Mouse (Mus musculus) kidney, postnatal 10 days (tissue): ENCODE results near the gene Ddx6.
"Not testable (repeated sequence)": the region's sequence is repeated elsewhere in the genome, so short reads cannot be mapped to it uniquely, and the experiment has no call there.

Source experiments
- DNase-seq: peaks from one replicate; pipeline ENCODE4 v3.0.0; 2021; ENCODE audit warnings: mixed read lengths

The Ddx6 gene

DNA sequence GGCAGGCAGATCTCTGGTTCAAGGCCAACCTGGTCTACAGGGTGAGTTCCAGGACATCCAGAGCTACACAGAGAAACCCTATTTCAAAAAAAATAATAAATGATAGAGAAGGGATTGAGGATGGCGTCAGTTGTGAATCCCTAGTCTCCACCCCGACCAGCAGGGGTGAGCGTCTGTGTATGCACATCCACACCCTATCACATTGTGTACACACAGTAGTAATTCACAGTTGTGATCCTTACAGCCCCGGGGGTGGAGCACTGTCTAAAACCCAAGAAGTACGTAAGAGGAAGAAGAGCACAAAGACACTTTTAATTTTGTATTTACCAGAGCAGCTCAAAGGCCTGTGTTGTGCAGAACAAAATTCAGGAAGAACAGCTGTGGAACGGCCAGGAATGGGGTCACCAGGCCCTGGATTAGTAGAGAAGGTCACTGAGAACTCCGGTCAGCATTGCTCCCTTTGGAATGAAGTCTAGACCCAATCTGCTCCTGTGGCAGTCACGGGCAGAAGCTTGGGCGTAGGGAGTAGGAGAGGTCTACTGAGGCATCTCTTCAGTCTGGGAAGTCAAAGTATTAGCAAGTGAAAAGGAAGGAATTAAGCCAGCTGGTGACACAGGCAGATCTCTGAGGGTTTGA lies 9.7 kb upstream of the Ddx6 start:
- DNase-seq: peak; percentile 19

GRCm38 (mm10) chr9:44595537-44595930 lies 9.2 kb upstream of the Ddx6 start:
- no peak for DNase-seq

GRCm38 (mm10) chr9:44597742-44598141 lies 7.0 kb upstream of the Ddx6 start:
- no peak for DNase-seq

GRCm38 (mm10) chr9:44598899-44599495 lies 5.7 kb upstream of the Ddx6 start:
- DNase-seq: peak; percentile 65

GRCm38 (mm10) chr9:44599616-44600015 lies 5.1 kb upstream of the Ddx6 start:
- DNase-seq: peak; percentile 51

GRCm38 (mm10) chr9:44600801-44601200 lies 3.9 kb upstream of the Ddx6 start:
- DNase-seq: no peak

- DNase-seq: no peak
Observed at GRCm38 (mm10) chr9:44602766-44603165, 1.9 kb upstream of the Ddx6 start.

- DNase-seq: peak; percentile 72
Observed at GRCm38 (mm10) chr9:44603454-44604289, 1.0 kb upstream of the Ddx6 start.

DNA sequence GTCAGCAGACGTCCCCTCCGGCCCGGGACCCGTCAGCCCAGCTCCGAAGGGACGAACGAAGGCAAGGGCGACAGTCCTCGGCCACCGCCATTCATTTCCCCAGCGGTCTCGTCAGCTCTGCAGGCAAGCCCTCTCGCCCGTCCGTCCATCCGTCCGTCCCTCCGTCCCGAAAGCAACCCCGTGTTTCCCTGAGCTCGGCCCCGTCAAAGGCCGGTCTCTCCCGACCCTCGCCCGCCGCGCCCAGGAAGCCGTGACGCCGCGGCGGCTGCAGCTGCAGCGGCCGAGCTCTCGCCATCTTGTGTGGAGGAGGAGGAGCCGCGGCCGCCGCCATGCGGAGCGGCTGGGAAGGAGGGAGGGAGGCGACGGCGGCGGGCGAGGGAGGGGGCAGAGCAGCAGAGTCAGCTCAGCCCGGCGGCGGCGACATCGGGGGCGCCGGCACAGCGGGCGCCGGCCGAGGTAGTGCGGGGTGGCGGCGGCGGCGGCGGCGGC lies 358 bp upstream of the Ddx6 start:
- DNase-seq: peak; percentile 89

DNA sequence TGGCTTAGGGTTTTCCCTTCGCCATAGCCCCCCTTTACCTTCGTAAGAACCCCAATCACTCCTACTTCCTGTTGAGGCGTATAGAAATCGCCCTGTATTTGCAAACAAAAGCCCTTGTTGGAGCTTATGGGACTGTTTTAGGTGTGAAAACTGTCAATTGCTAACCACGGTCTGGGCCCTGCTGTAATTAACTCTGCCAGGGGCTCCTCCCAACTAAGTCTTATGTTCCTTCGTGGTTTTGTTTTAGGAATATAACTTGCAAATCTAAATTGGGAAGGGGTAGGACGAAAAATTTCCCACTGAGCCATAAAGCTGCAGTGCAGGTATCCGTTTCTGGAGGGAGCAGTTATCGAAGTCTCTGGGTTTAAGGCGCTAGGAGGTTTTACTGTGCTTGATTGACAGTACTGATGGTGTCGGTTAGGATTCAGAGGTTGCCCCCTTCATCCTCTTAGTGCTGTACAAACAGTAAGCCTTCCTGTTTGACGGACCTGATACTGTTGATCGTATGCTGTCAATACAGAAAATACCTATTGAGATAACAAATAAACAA lies 999 bp downstream of the Ddx6 start:
- no peak for DNase-seq

- DNase-seq: no peak
Observed at GRCm38 (mm10) chr9:44606646-44607045, 2.0 kb downstream of the Ddx6 start.

GRCm38 (mm10) chr9:44607306-44607705 lies 2.6 kb downstream of the Ddx6 start:
- no peak for DNase-seq

DNA sequence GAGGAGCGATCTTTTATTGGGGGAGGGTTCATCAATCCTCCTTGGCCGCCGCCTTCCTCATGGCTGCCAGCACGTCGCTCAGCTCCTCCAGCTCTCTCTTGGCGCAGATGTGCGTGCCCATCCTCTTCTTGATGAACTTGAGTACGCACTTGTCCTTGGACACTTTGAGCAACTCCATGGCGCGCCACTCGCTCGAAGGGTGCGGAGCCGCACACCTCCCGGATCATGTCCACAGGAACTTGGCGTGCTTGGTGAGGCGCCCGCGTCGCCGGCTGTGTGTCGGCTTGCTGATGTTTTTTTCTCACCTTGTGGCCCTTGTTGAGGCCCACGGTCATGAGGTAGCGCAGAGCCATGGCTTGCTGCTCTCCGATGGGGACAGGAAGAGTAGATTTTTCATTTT lies 5.7 kb downstream of the Ddx6 start:
- no peak for DNase-seq

DNA sequence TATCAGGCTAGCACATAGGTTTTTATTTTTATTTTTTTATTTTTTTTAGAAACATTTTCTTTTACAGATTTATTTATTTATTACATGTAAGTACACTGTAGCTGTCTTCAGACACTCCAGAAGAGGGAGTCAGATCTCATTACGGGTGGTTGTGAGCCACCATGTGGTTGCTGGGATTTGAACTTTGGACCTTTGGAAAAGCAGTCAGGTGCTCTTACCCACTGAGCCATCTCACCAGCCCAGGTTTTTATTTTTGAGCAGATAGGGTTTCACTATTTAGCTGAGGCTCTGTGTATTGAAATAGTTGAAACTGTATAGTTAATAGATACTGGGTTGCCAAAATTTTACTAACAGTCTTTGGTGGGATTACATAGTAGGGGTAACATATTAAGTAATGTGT lies 8.4 kb downstream of the Ddx6 start:
- DNase-seq: not testable (repeated sequence)

- peak; percentile 63 for DNase-seq
Observed at GRCm38 (mm10) chr9:44621114-44621513, 16.4 kb downstream of the Ddx6 start.

- DNase-seq: no peak
Observed at GRCm38 (mm10) chr9:44624390-44624789, 19.7 kb downstream of the Ddx6 start.

GRCm38 (mm10) chr9:44626268-44626667 lies 21.6 kb downstream of the Ddx6 start:
- DNase-seq: no peak

DNA sequence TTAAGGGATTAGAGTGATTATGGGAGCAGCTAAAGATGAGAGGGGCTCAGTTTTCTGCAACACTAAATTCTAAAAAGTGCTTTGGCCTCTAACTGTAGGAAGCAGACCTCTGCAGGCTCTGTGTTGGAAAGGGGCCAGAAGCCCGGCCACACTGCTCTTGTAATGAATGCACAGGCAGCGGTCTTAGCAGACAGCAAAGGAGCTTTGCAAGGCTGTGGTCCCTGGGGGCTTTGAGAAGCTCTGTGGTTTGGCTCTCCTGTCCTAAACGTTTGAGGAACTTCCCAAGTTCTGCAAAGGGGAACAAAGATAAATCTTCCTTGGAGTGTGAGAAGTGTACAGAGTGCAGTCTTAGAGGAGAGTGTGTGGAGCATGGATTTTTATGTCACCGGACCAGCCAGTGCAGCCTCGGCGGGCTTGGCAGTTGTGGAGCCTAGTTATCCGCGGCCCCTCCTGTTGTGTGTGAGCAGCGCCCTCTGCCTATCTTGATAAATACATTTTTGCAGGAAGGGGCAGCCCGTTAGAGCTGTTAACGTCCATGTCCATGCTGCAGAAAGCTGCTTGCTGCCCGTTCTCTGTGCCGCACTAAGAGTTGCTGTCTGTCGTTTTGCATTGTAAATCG lies 33.0 kb downstream of the Ddx6 start:
- peak; percentile 84 for DNase-seq

GRCm38 (mm10) chr9:44638726-44639125 lies 34.0 kb downstream of the Ddx6 start:
- peak; percentile 38 for DNase-seq

- peak; percentile 29 for DNase-seq
Observed at GRCm38 (mm10) chr9:44640028-44640427, 35.3 kb downstream of the Ddx6 start.

- DNase-seq: no peak
Observed at GRCm38 (mm10) chr9:44640646-44641357, 36.1 kb downstream of the Ddx6 start.

GRCm38 (mm10) chr9:44641616-44642015 lies 36.9 kb downstream of the Ddx6 start:
- no peak for DNase-seq
